9 mouse cellular contexts compared by ENCODE assay signal in genomic region chr5:32614691-32615090, GRCm38 (mm10). TPM values are rescaled to one million over a fixed set of nuclear protein-coding genes. Genes with fewer than 3 reads are reported as not detected.
A peak's percentile ranks its signal among the peaks of the same experiment; 100 is the strongest.
DNase-seq lines count a peak whose midpoint lies in the region; ATAC-seq and TF ChIP-seq lines count a peak whose summit lies in the region.
"Had no signal": no experiment of that assay in that cellular context is flagged by ENCODE, and none has a peak within 500 bp of the region (broad histone marks: within the 10 kb centered on the region; RNA-seq: fewer than 3 reads in every experiment).

No protein-coding gene starts in this region.

- no peak for DNase-seq in kidney, postnatal 4 days
- peak; percentile 24 to 47 for DNase-seq in cerebellum, adult 2 months
- DNase-seq in heart, adult 9 months (ENCODE audit: low spot score in 2 of 2), result peak; percentile 40 to 43
- peak; percentile 29 to 61 for DNase-seq in left cerebral cortex, adult 18-20 months (ENCODE audit: low spot score in 2 of 2)
- peak; percentile 28 for DNase-seq in right cerebral cortex, postnatal 4 days
- no peak for DNase-seq in kidney, adult 2 months
- DNase-seq in urinary bladder, postnatal 36 days (ENCODE audit: low spot score in 2 of 2), result no peak

- TF ChIP-seq POLR2A in cerebellum, adult 2 months (IDR thresholded peaks at IDR 0.05; ENCODE audit: borderline replicate concordance, insufficient read depth, low read length), result no peak
- no peak for TF ChIP-seq POLR2A in kidney, adult 2 months (IDR thresholded peaks at IDR 0.05; ENCODE audit: low read depth, low read length)

- H3K4me3 ChIP-seq in kidney, embryonic 16.5 days (ENCODE audit: low read length), result no peak overlapping the region; the same call in 1 of the 2 replicates
- H3K4me3 ChIP-seq in cerebellum, adult 2 months (replicated peaks; ENCODE audit: insufficient read depth, low read depth, low read length), result no peak overlapping the region
- H3K4me3 ChIP-seq in kidney, adult 2 months (ENCODE audit: insufficient read depth, low read depth, low read length), result no peak overlapping the region

- no peak overlapping the region; the same call in 1 of the 2 replicates for H3K4me2 ChIP-seq in kidney, embryonic 16.5 days (replicated peaks; ENCODE audit: low read depth, low read length)

- no peaks in the 10 kb centered on the region for H3K4me1 ChIP-seq in kidney, embryonic 16.5 days (ENCODE audit: insufficient read depth, low read length)
- H3K4me1 ChIP-seq in cerebellum, adult 2 months (ENCODE audit: control insufficient read depth, insufficient read depth, low read length), result peaks cover 3% of the 10 kb centered on the region; the same call in 1 of the 2 replicates
- peaks cover 6% of the 10 kb centered on the region; the same call in 1 of the 2 replicates for H3K4me1 ChIP-seq in kidney, adult 2 months (ENCODE audit: control insufficient read depth, insufficient read depth, low read length)

- 74% methylated on average over 4 of the region's 4 CpGs for WGBS in kidney, embryonic 16.5 days
- 4% methylated on average over 4 of the region's 4 CpGs for WGBS in cerebellum, adult 2 months
- 54% methylated on average over 4 of the region's 4 CpGs for WGBS in kidney, adult 2 months

- no peak for TF ChIP-seq CTCF in cerebellum, adult 2 months (IDR thresholded peaks at IDR 0.05; ENCODE audit: borderline replicate concordance, insufficient read depth, low read depth, low read length)
- no peak for TF ChIP-seq CTCF in kidney, adult 2 months (conservative IDR thresholded peaks at IDR 0.05; ENCODE audit: insufficient read depth, insufficient read length, low read depth, low read length)

- ATAC-seq in kidney, embryonic 16.5 days (ENCODE audit: low FRiP score, low TSS enrichment), result no peak
- ATAC-seq: Patski had no signal

- no peaks in the 10 kb centered on the region for H3K36me3 ChIP-seq in kidney, embryonic 16.5 days (ENCODE audit: insufficient read depth, low read length)
- no peaks in the 10 kb centered on the region for H3K36me3 ChIP-seq in kidney, adult 2 months (ENCODE audit: control insufficient read depth, insufficient read depth, low read length)

- peak overlapping the region; percentile 55; the same call in 1 of the 2 replicates for H3K27ac ChIP-seq in kidney, embryonic 16.5 days (ENCODE audit: low read length)
- no peak overlapping the region for H3K27ac ChIP-seq in cerebellum, adult 2 months (ENCODE audit: insufficient read depth, low read length)
- no peak overlapping the region for H3K27ac ChIP-seq in kidney, adult 2 months (ENCODE audit: insufficient read depth, low read depth, low read length)

- H3K27me3 ChIP-seq in kidney, embryonic 16.5 days (ENCODE audit: insufficient read depth, low read length), result no peaks in the 10 kb centered on the region
- no peaks in the 10 kb centered on the region for H3K27me3 ChIP-seq in cerebellum, adult 2 months (ENCODE audit: control insufficient read depth, insufficient read depth, low read length)
- H3K27me3 ChIP-seq in kidney, adult 2 months (replicated peaks; ENCODE audit: control insufficient read depth, insufficient read depth, low read length), result no peaks in the 10 kb centered on the region
- H3K27me3 ChIP-seq: Patski had no signal

- no peak overlapping the region for H3K9ac ChIP-seq in kidney, embryonic 16.5 days (replicated peaks; ENCODE audit: low read length)

- no peaks in the 10 kb centered on the region for H3K9me3 ChIP-seq in kidney, embryonic 16.5 days (ENCODE audit: low read length)

RNA-seq across cellular contexts. Expression of gene Yes1, which starts 3.7 kb away (rescaled TPM):
- 35.2 and 36.7 TPM in 2 replicates for polyA plus RNA-seq in kidney, embryonic 16.5 days (2015; fragmentation: Nextera tagmentation; extraction: Ambion mirVana)
- polyA plus RNA-seq in cerebellum, adult 2 months (2012; rRNA removed), result 8.3 and 8.6 TPM in 2 replicates
- total RNA-seq in left cerebral cortex, adult 18-20 months (2021), result 10 to 100 TPM; 11.4 to 12.5 TPM
- polyA plus RNA-seq in kidney, adult 2 months (2012; rRNA removed), result 2.6 and 3.1 TPM in 2 replicates

Comparison
In these comparisons a context has a peak if more than half of its experiments do, and no peak if none do; other contexts are left out.
1. DNase-seq: peak in cerebellum, adult 2 months (2 of 2), heart, adult 9 months (2 of 2), left cerebral cortex, adult 18-20 months (2 of 2) and right cerebral cortex, postnatal 4 days (single experiment); none in kidney, postnatal 4 days (0 of 2), kidney, adult 2 months (single experiment) and urinary bladder, postnatal 36 days (0 of 2).